Mouse (Mus musculus): ENCODE measurements around the gene Cnmd. TPM values are rescaled to one million over a fixed set of nuclear protein-coding genes. Genes with fewer than 3 reads are reported as not detected.

Cnmd gene
- polyA plus RNA-seq, 1 experiment from 2014 or later, result 2.2 TPM

- no peak overlapping the region for H3K4me3 ChIP-seq (ENCODE audit: low read depth, low read length)
- H3K9ac ChIP-seq (ENCODE audit: low read length), result no peak overlapping the region
- H3K4me2 ChIP-seq (ENCODE audit: low read length), result no peak overlapping the region
- peaks cover 3% of the 10 kb centered on the region; the same call in 1 of the 2 replicates for H3K4me1 ChIP-seq (ENCODE audit: control insufficient read depth, insufficient read depth, low read length)
- no peaks in the 10 kb centered on the region for H3K9me3 ChIP-seq (replicated peaks; ENCODE audit: control insufficient read depth, low read length)
- H3K27me3 ChIP-seq (replicated peaks; ENCODE audit: control insufficient read depth, insufficient read depth, low read length), result no peaks in the 10 kb centered on the region
- H3K36me3 ChIP-seq (ENCODE audit: control insufficient read depth, insufficient read depth, low read length), result peaks cover 36% of the 10 kb centered on the region
- 87% methylated on average over 5 of the region's 5 CpGs for WGBS
- DNase-seq (ENCODE audit: low spot score) (no peak), ATAC-seq (no peak)
- no peak overlapping the region for H3K27ac ChIP-seq (ENCODE audit: low read depth, low read length)
These were observed 67.9 kb downstream of the Cnmd start for GRCm38 (mm10) chr14:79594069-79594468.

DNA sequence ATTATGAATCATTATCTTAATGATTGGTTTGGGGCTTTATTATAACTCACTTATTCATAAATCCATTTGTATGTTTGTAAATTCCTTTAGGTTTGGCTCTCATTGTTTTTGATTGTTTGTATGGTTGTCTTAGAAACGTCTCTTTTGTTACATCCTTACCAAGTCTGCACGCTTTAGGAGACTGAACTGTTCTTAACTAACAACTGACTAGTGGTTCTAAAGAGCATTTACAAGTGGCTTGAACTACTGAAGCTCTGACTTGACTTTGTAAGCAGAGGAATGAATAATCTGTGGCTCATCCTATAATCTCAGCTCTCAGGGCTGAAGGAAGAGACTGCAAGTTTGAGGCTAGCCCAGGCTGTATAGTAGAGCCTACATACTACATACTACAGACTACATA lies 70.4 kb downstream of the Cnmd start:
- DNase-seq (ENCODE audit: low spot score) (no peak), ATAC-seq (no peak)
- no peak overlapping the region for H3K27ac ChIP-seq (ENCODE audit: low read depth, low read length)
- H3K27me3 ChIP-seq (replicated peaks; ENCODE audit: control insufficient read depth, insufficient read depth, low read length), result no peaks in the 10 kb centered on the region
- H3K4me1 ChIP-seq (ENCODE audit: control insufficient read depth, insufficient read depth, low read length), result peaks cover 15% of the 10 kb centered on the region
- no peak overlapping the region for H3K4me3 ChIP-seq (ENCODE audit: low read depth, low read length)
- no peak overlapping the region for H3K9ac ChIP-seq (ENCODE audit: low read length)
- 80% methylated on average over 2 of the region's 2 CpGs for WGBS
- H3K4me2 ChIP-seq (ENCODE audit: low read length), result no peak overlapping the region
- no peaks in the 10 kb centered on the region for H3K9me3 ChIP-seq (replicated peaks; ENCODE audit: control insufficient read depth, low read length)
- H3K36me3 ChIP-seq (ENCODE audit: control insufficient read depth, insufficient read depth, low read length), result peaks cover 20% of the 10 kb centered on the region

DNA sequence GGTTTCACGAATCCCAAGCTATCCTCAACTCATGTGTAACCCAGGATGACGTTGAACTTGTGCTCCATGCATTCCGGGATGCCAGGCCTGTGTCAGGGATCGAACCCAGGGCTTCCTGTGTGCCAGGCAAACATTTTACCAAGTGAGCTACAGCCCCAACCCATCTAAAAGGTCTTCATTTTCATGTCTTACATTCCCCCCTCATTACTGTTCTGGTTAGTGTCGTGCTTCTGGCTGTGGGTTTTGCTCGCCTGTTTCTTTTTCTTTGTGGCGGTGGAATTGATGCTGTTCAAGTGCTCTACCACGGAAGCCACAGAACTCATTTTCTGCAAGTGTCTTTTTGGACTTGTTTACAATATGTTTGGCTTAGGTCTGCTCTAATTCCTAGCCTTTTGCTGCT lies 71.1 kb downstream of the Cnmd start:
- 92% methylated on average over 8 of the region's 8 CpGs for WGBS
- Histone ChIP-seq H3K4me3 (ENCODE audit: low read depth, low read length) (no peak overlapping the region), H3K4me2 (ENCODE audit: low read length) (no peak overlapping the region), H3K9ac (ENCODE audit: low read length) (no peak overlapping the region), H3K27me3 (replicated peaks; ENCODE audit: control insufficient read depth, insufficient read depth, low read length) (no peaks in the 10 kb centered on the region), H3K36me3 (ENCODE audit: control insufficient read depth, insufficient read depth, low read length) (peaks cover 17% of the 10 kb centered on the region), H3K9me3 (replicated peaks; ENCODE audit: control insufficient read depth, low read length) (no peaks in the 10 kb centered on the region), H3K27ac (ENCODE audit: low read depth, low read length) (no peak overlapping the region), H3K4me1 (ENCODE audit: control insufficient read depth, insufficient read depth, low read length) (peaks cover 17% of the 10 kb centered on the region)
- DNase-seq (ENCODE audit: low spot score), result no peak
- no peak for ATAC-seq

GRCm38 (mm10) chr14:79589401-79589800 lies 72.6 kb downstream of the Cnmd start:
- Histone ChIP-seq H3K9me3 (replicated peaks; ENCODE audit: control insufficient read depth, low read length) (no peaks in the 10 kb centered on the region), H3K4me1 (ENCODE audit: control insufficient read depth, insufficient read depth, low read length) (peaks cover 17% of the 10 kb centered on the region), H3K4me2 (ENCODE audit: low read length) (0 out of 2 replicates have a peak overlapping the region, but pooled peaks have one; percentile 59), H3K4me3 (ENCODE audit: low read depth, low read length) (no peak overlapping the region), H3K36me3 (ENCODE audit: control insufficient read depth, insufficient read depth, low read length) (0 out of 2 replicates have a peak, but pooled peaks cover 4% of the 10 kb centered on the region), H3K9ac (ENCODE audit: low read length) (no peak overlapping the region), H3K27ac (ENCODE audit: low read depth, low read length) (no peak overlapping the region), H3K27me3 (replicated peaks; ENCODE audit: control insufficient read depth, insufficient read depth, low read length) (no peaks in the 10 kb centered on the region)
- no peak for ATAC-seq
- WGBS, result 90% methylated on average over 6 of the region's 6 CpGs
- no peak for DNase-seq (ENCODE audit: low spot score)

DNA sequence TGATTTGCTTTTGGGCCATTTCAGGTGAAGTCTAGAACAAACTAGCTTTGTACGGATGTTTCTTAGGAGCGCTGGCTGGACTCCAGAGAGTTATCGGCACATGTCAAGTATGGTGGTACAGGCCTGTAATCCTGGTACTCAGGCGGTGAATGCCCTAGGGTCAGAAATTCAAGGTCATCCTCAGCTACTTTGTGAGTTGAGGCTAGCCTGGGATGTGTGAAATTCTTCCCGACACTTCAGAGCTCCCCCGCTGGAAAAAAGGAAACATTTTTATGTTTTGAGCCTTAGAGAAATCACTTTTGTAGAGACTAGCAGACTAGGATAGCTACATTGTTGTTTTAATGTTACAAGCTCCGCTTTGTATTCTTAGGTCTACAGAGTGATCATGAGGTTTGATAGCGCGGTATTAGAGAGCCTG lies 73.4 kb downstream of the Cnmd start:
- 91% methylated on average over 9 of the region's 9 CpGs for WGBS
- Histone ChIP-seq H3K27ac (ENCODE audit: low read depth, low read length) (no peak overlapping the region), H3K9ac (ENCODE audit: low read length) (peak overlapping the region; percentile 60; the same call in 1 of the 2 replicates), H3K4me3 (ENCODE audit: low read depth, low read length) (peak overlapping the region; percentile 59), H3K4me1 (ENCODE audit: control insufficient read depth, insufficient read depth, low read length) (peaks cover 17% of the 10 kb centered on the region), H3K27me3 (replicated peaks; ENCODE audit: control insufficient read depth, insufficient read depth, low read length) (no peaks in the 10 kb centered on the region), H3K4me2 (ENCODE audit: low read length) (peak overlapping the region; percentile 59), H3K36me3 (ENCODE audit: control insufficient read depth, insufficient read depth, low read length) (no peaks in the 10 kb centered on the region), H3K9me3 (replicated peaks; ENCODE audit: control insufficient read depth, low read length) (no peaks in the 10 kb centered on the region)
- DNase-seq (ENCODE audit: low spot score) (no peak), ATAC-seq (no peak)

GRCm38 (mm10) chr14:79587852-79588229 lies 74.1 kb downstream of the Cnmd start:
- Histone ChIP-seq H3K4me2 (ENCODE audit: low read length) (peak overlapping the region; percentile 59), H3K4me3 (ENCODE audit: low read depth, low read length) (peak overlapping the region; percentile 59), H3K27ac (ENCODE audit: low read depth, low read length) (peak overlapping the region; percentile 96), H3K9ac (ENCODE audit: low read length) (peak overlapping the region; percentile 60), H3K9me3 (replicated peaks; ENCODE audit: control insufficient read depth, low read length) (no peaks in the 10 kb centered on the region), H3K27me3 (replicated peaks; ENCODE audit: control insufficient read depth, insufficient read depth, low read length) (no peaks in the 10 kb centered on the region), H3K36me3 (ENCODE audit: control insufficient read depth, insufficient read depth, low read length) (no peaks in the 10 kb centered on the region), H3K4me1 (ENCODE audit: control insufficient read depth, insufficient read depth, low read length) (peaks cover 17% of the 10 kb centered on the region)
- WGBS, result under 1% methylated on average over 9 of the region's 9 CpGs
- peak; percentile 43 for ATAC-seq
- DNase-seq (ENCODE audit: low spot score), result no peak

Other genes with a start within 250 kb of the Cnmd start
- gene Kbtbd7, start 235.7 kb downstream of the Cnmd start, polyA plus RNA-seq (2014; fragmentation: Nextera tagmentation; extraction: Ambion mirVana), result 22.9 and 28.1 TPM in 2 replicates
- 3.0 and 3.1 TPM in 2 replicates for gene Kbtbd6, start 210.3 kb downstream of the Cnmd start, polyA plus RNA-seq (2014; fragmentation: Nextera tagmentation; extraction: Ambion mirVana)
- 1.9 and 2.7 TPM in 2 replicates for gene Elf1, start 181.0 kb downstream of the Cnmd start, polyA plus RNA-seq (2014; fragmentation: Nextera tagmentation; extraction: Ambion mirVana)
- gene Wbp4, start 180.7 kb downstream of the Cnmd start, polyA plus RNA-seq (2014; fragmentation: Nextera tagmentation; extraction: Ambion mirVana), result 43.9 and 48.6 TPM in 2 replicates
- gene Sugt1, start 74.5 kb downstream of the Cnmd start, polyA plus RNA-seq (2014; fragmentation: Nextera tagmentation; extraction: Ambion mirVana), result 134 and 149 TPM in 2 replicates
- gene Pcdh8, start 109.1 kb upstream of the Cnmd start, polyA plus RNA-seq (2014; fragmentation: Nextera tagmentation; extraction: Ambion mirVana), result 22.7 and 35.1 TPM in 2 replicates

Measured in forebrain, embryonic 14.5 days (tissue).